Mouse (Mus musculus) midbrain, embryonic 10.5 days (tissue): ENCODE measurements around the gene Fam186b. TPM values are rescaled to one million over a fixed set of nuclear protein-coding genes. Genes with fewer than 3 reads are reported as not detected.

Source experiments
- DNase-seq: peaks from one replicate; pipeline ENCODE4 v3.0.0-alpha.2; 2017; ENCODE audit warnings: low spot score
- H3K27ac ChIP-seq: fragments of 300-500 bp; sonication (generic); replicated peaks from 2 replicates; pipeline ENCODE4 v1.5.1; 2016; ENCODE audit warnings: mild to moderate bottlenecking
- H3K27me3 ChIP-seq: fragments of 300-500 bp; sonication (generic); 2 replicates; pipeline ENCODE4 v1.6.1; 2016; ENCODE audit warnings: low read depth, mild to moderate bottlenecking; ENCODE audit not compliant: poor library complexity, severe bottlenecking
- H3K36me3 ChIP-seq: fragments of 300-500 bp; sonication (generic); 2 replicates; pipeline ENCODE4 v1.6.1; 2016; ENCODE audit warnings: mild to moderate bottlenecking, moderate library complexity
- H3K4me1 ChIP-seq: fragments of 300-500 bp; sonication (generic); 2 replicates; pipeline ENCODE4 v1.6.1; 2016
- H3K4me3 ChIP-seq: fragments of 300-500 bp; sonication (generic); 2 replicates; pipeline ENCODE4 v1.5.1; 2016; ENCODE audit warnings: mild to moderate bottlenecking, moderate library complexity
- H3K9me3 ChIP-seq: fragments of 300-500 bp; sonication (generic); replicated peaks from 2 replicates; pipeline ENCODE4 v1.6.1; 2016; ENCODE audit warnings: mild to moderate bottlenecking
- WGBS: fragments of 180-500 bp; shearing (Covaris S2); methylation state at CpG from one replicate; pipeline ENCODE4 v1.1.7; 2016; 5-methylcytosine and 5-hydroxymethylcytosine counted together
- polyA plus RNA-seq: library from polyadenylated mRNA; unstranded; fragments of >200 nt; fragmentation: Nextera tagmentation; extraction: Ambion mirVana; gene quantifications from 2 replicates; pipeline ENCODE4 v1.2.1, GENCODE M21; 2016

The Fam186b gene
- 0.11 and 0.19 TPM in 2 replicates for polyA plus RNA-seq

DNA sequence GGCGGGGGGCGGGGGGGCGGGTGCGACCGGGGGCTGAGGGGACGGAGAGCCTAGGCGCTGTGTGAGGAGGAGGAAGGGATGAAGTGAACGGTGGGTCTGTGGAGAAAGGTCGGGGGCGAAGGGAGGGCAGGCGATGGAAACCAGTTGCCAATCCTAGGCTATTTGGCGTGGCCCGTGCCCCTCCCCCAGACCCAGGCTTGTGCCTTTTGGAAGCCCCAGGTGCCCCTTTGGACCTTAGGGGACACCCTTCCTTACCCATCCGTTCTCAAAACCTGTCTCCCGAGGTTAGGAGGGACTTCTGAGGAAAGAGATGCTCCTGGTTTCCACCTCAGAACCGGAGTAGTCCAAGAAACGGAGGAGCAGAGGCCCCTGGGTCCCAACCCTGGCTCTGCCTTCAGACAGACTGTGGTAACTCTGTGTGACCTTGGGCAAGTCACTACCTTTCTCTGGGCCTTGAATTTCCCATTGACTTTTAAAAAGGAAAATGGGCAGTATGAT, at the start of gene Fam186b:
Fam186b (minus strand) TSS at position 405 of the 498 bp plus-strand sequence.
- Histone ChIP-seq H3K4me1 (peaks cover 25% of the 10 kb centered on the region), H3K9me3 (no peaks in the 10 kb centered on the region), H3K27ac (peak within 1 kb of the TSS; percentile 93), H3K27me3 (no peaks in the 10 kb centered on the region), H3K4me3 (peak within 1 kb of the TSS; percentile 77), H3K36me3 (peaks cover 11% of the 10 kb centered on the region; the same call in 1 of the 2 replicates)
- DNase-seq = no peak
- 4% methylated on average over 14 of the region's 17 CpGs for WGBS

- Histone ChIP-seq H3K4me3 (no peak overlapping the region), H3K27me3 (no peaks in the 10 kb centered on the region), H3K36me3 (no peaks in the 10 kb centered on the region), H3K27ac (no peak overlapping the region), H3K4me1 (peaks cover 47% of the 10 kb centered on the region), H3K9me3 (no peaks in the 10 kb centered on the region)
- WGBS = 78% methylated on average over 4 of the region's 4 CpGs
- DNase-seq = no peak
These were observed 49.3 kb upstream of the Fam186b start for GRCm38 (mm10) chr15:99344961-99345360.

- no peak for DNase-seq
- WGBS = 82% methylated on average over 8 of the region's 8 CpGs
- Histone ChIP-seq H3K9me3 (no peaks in the 10 kb centered on the region), H3K27ac (peak overlapping the region; percentile 53; the same call in 1 of the 2 replicates), H3K36me3 (no peaks in the 10 kb centered on the region), H3K27me3 (no peaks in the 10 kb centered on the region), H3K4me3 (0 out of 2 replicates have a peak overlapping the region, but pooled peaks have one; percentile 0), H3K4me1 (peaks cover 54% of the 10 kb centered on the region)
These were observed 48.6 kb upstream of the Fam186b start for GRCm38 (mm10) chr15:99344148-99344870.

- Histone ChIP-seq H3K27ac (peak overlapping the region; percentile 53), H3K4me3 (0 out of 2 replicates have a peak overlapping the region, but pooled peaks have one; percentile 0), H3K27me3 (no peaks in the 10 kb centered on the region), H3K4me1 (peaks cover 59% of the 10 kb centered on the region), H3K36me3 (no peaks in the 10 kb centered on the region), H3K9me3 (no peaks in the 10 kb centered on the region)
- DNase-seq = no peak
- 70% methylated on average over 5 of the region's 5 CpGs for WGBS
These were observed 47.9 kb upstream of the Fam186b start for GRCm38 (mm10) chr15:99343414-99344147.

- H3K4me1 ChIP-seq = peaks cover 59% of the 10 kb centered on the region
- WGBS = 52% methylated on average over 9 of the region's 9 CpGs
- H3K27ac ChIP-seq = 0 out of 2 replicates have a peak overlapping the region, but pooled peaks have one; percentile 33
- H3K4me3 ChIP-seq = no peak overlapping the region
- no peaks in the 10 kb centered on the region for H3K9me3 ChIP-seq
- H3K27me3 ChIP-seq = no peaks in the 10 kb centered on the region
- no peak for DNase-seq
- no peaks in the 10 kb centered on the region for H3K36me3 ChIP-seq
These were observed 46.7 kb upstream of the Fam186b start for GRCm38 (mm10) chr15:99342194-99342981.

DNA sequence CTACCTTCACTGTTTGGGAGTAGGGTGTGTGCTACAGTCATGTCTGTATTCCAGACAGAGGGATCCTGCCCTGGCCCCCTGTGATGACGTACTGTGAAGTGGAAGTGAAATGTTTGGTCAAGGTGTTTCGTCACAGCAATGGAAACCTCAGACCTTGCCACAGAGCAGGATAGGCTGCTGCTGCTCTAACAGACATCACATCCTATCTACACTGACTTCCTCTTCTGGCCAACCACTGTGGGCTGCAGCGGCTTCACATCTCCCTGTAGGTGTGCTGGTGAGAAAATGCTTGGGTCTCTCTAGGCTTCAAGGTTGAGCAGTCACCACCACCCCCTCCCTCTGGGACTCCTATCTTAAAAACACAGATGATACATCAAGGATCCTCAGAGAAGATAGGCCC, 45.4 kb upstream of the Fam186b start:
- Histone ChIP-seq H3K36me3 (no peaks in the 10 kb centered on the region), H3K9me3 (no peaks in the 10 kb centered on the region), H3K4me1 (peaks cover 59% of the 10 kb centered on the region), H3K27ac (no peak overlapping the region), H3K4me3 (no peak overlapping the region), H3K27me3 (no peaks in the 10 kb centered on the region)
- WGBS = 92% methylated on average over 3 of the region's 3 CpGs
- DNase-seq = no peak

- 66% methylated on average over 6 of the region's 6 CpGs for WGBS
- Histone ChIP-seq H3K9me3 (no peaks in the 10 kb centered on the region), H3K4me3 (no peak overlapping the region), H3K36me3 (no peaks in the 10 kb centered on the region), H3K27ac (peak overlapping the region; percentile 42; the same call in 1 of the 2 replicates), H3K4me1 (peaks cover 54% of the 10 kb centered on the region), H3K27me3 (no peaks in the 10 kb centered on the region)
- DNase-seq = no peak
These were observed 44.0 kb upstream of the Fam186b start for GRCm38 (mm10) chr15:99339669-99340068.

DNA sequence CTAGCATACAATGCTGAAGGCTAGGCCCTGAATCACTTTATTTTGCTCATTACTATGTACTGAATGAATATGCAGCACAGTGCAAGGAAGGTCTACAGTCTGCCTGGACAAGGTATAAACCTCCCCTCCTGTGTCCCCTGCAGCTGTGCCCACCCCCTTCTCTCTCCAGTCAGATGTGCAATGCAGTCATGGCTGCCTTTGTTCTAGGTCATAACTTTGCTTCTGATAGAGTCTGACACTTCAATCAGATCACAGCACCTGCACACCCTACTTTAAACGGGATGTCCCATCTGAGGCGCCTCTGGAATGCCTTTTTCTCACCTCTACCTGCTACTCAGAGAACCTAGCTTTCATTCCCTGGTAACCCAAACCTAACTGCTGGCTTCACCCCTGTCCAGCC, 43.2 kb upstream of the Fam186b start:
- WGBS = 95% methylated on average over 2 of the region's 2 CpGs
- no peak overlapping the region for H3K27ac ChIP-seq
- no peaks in the 10 kb centered on the region for H3K27me3 ChIP-seq
- no peaks in the 10 kb centered on the region for H3K9me3 ChIP-seq
- H3K36me3 ChIP-seq = 0 out of 2 replicates have a peak, but pooled peaks cover 2% of the 10 kb centered on the region
- peaks cover 53% of the 10 kb centered on the region for H3K4me1 ChIP-seq
- no peak for DNase-seq
- H3K4me3 ChIP-seq = no peak overlapping the region

- DNase-seq = no peak
- WGBS = 81% methylated on average over 8 of the region's 8 CpGs
These were observed 40.2 kb upstream of the Fam186b start for GRCm38 (mm10) chr15:99335801-99336320.

GRCm38 (mm10) chr15:99334500-99334899, 38.8 kb upstream of the Fam186b start:
- Histone ChIP-seq H3K4me3 (no peak overlapping the region), H3K4me1 (peaks cover 46% of the 10 kb centered on the region), H3K36me3 (0 out of 2 replicates have a peak, but pooled peaks cover 2% of the 10 kb centered on the region), H3K27me3 (peaks cover 9% of the 10 kb centered on the region), H3K9me3 (no peaks in the 10 kb centered on the region), H3K27ac (no peak overlapping the region)
- DNase-seq = no peak
- 93% methylated on average over 6 of the region's 6 CpGs for WGBS

More at GRCm38 (mm10) chr15:99335801-99336320, 40.2 kb upstream of the Fam186b start:
- Histone ChIP-seq H3K36me3 (0 out of 2 replicates have a peak, but pooled peaks cover 2% of the 10 kb centered on the region), H3K9me3 (no peaks in the 10 kb centered on the region), H3K27ac (no peak overlapping the region), H3K4me1 (peaks cover 56% of the 10 kb centered on the region), H3K4me3 (no peak overlapping the region), H3K27me3 (no peaks in the 10 kb centered on the region)

DNA sequence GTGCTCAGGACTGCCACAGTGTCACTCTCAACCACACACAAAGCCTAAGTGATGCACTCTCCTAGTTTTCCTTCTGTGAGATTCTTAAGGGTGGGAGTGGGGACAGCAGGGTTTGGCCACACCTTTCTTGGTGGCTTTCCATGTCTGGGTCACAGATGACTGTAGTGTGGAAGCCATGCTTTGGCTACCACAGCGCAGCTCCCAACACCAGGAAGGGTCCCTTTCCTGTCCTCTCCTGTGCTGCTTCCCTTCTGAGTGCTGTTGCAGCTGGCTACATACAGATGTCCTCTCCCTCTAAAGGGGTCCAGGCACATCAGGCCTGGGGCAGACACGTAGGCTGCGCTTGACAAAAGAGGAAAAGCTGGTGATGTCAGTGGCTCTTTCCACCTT, 38.0 kb upstream of the Fam186b start:
- 95% methylated on average over 3 of the region's 3 CpGs for WGBS
- Histone ChIP-seq H3K36me3 (peaks cover 11% of the 10 kb centered on the region), H3K4me1 (peaks cover 45% of the 10 kb centered on the region), H3K9me3 (no peaks in the 10 kb centered on the region), H3K27me3 (peaks cover 17% of the 10 kb centered on the region), H3K27ac (peak overlapping the region; percentile 78), H3K4me3 (no peak overlapping the region)
- DNase-seq = no peak
